Mouse (Mus musculus) induced T-regulatory cell, adult 2 months (primary cell): ENCODE results near the gene Cadps2.
A peak's percentile ranks its signal among the peaks of the same experiment; 100 is the strongest.

Source experiments
- DNase-seq: peaks from one replicate; pipeline ENCODE4 v3.0.0-alpha.2; 2012; ENCODE audit warnings: low read depth

The Cadps2 gene

GRCm38 (mm10) chr6:23360596-23360995 is 478.6 kb downstream of the Cadps2 start:
- DNase-seq = no peak

DNA sequence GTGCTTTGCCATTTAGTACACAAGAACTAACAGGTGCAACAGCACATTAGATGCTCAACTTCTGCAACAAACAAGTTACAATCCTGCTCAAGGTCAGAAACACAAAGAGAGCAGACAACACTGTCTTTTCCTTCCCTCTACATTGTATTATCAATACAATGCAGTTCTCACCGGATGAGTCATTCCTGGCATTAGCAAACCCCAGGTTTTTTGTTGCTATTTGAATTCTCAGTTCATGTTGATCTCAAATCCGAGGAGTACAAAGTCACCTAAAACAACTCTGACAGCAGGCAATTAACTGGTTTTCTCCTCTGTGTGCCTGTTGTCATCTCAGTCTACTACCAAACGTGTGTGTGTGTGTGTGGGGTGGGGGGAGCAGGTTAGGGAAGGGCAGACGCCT is 483.1 kb downstream of the Cadps2 start:
- DNase-seq = no peak

- no peak for DNase-seq
These were observed 485.7 kb downstream of the Cadps2 start for GRCm38 (mm10) chr6:23353480-23353879.

- no peak for DNase-seq
These were observed 501.7 kb downstream of the Cadps2 start for GRCm38 (mm10) chr6:23337411-23338063.

- DNase-seq = no peak
These were observed 524.3 kb downstream of the Cadps2 start for GRCm38 (mm10) chr6:23314945-23315344.

GRCm38 (mm10) chr6:23314291-23314690 is 524.9 kb downstream of the Cadps2 start:
- no peak for DNase-seq

DNA sequence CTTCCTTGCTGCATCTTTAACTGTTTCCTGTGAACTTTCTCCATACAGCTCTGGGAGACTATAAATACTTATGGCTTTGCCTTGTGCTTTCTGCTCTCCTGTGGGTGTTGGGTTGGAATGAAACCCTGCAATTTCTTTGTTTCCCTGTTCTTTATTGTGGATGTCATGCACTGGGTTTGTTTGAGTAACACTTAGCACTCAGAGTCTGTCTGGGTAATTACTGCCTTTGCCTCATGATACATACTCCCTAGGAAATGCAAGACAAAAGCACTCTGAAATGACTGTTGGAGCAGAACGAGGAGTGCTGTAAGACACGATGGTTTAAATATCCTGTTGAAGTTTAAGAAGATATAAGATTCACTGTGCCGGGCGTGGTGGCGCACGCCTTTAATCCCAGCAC is 533.2 kb downstream of the Cadps2 start:
- DNase-seq = no peak

DNA sequence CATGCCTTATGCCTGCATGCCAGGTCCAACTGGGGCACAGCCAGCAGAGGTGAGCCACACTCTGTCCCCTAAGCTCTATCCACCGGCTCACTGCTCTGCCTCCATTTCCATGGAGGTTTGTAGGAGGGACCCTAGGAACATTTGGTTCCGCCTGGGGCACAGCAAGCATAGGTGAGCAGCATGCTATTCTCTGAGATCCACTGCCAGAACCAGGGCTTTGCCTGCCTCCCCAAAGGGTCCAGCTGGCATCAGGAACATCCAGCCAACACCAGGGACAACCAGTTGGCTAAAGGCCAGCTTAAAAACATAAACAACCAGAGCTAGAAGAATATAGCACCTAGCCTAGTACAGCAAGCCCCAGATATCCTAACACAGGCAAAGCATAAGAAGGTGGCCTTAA is 540.6 kb downstream of the Cadps2 start:
- DNase-seq = no peak

DNA sequence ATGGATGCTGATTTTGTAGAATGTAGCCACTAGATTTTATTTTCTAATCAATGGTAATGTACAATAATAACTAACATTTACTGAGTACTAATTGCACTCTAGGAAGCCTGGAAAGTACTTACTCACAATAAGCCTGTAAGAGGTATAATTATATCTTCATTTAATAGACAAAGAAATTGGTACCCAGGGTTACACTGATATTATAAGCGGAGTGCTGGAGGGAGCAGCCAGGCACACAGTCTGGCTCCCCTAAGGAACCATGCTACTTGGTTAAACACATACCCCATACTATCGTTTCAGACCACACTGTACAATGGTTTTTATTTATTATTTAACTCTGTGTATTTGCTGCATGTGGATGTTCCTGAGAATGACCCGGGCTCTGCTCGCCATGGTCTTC is 544.5 kb downstream of the Cadps2 start:
- no peak for DNase-seq

- peak; percentile 0 for DNase-seq
These were observed 550.5 kb downstream of the Cadps2 start for GRCm38 (mm10) chr6:23288752-23289151.

DNA sequence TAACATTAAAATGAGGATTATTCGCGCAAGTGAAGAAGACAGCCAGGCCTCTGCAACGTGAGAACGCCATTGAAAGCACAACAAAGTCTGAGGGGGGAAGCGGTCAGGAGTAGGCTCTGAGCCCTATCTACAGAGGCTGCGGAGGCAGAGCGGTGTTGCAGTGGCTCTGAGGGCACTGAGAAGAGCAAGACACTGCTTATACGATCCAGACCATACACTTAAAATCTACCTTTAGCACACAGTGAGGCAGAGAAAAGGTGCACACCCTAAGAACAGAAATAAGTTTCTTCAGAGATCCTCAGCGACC is 557.8 kb downstream of the Cadps2 start:
- DNase-seq = no peak

DNA sequence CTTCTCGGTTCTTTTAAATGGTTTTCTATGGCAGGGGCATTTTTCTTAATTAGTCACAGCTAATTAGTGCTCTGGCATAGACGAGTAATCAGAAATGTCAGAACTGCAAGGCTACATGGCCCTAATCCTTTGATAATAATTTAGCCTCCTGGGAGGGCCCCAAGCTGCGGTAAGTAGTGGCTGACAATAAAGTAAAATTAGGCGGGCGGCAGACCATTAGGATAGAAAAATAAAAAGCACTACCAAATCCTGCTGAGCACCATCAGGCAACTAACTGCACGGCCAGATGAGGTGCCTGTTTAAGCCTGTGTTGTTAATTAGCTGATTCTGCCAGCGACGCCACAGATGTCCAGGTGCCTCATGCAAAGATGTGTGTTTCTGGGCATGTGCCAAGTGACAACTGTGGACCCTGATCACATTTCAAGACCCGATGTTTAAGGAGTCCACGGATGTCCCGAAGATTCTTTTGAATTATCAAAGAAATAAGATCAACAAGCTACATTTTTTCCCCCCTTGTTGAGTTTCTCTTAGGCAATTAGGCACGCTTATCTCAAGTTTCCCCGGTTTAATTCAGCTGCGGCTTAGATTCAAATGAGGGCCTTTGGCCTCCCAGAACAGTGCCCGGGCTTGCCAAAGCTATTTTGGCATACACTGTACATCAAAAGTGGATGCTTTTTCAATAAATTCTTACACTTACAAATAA is 558.3 kb downstream of the Cadps2 start:
- no peak for DNase-seq

GRCm38 (mm10) chr6:23273483-23273882 is 565.7 kb downstream of the Cadps2 start:
- no peak for DNase-seq

- DNase-seq = no peak
These were observed 566.2 kb downstream of the Cadps2 start for GRCm38 (mm10) chr6:23272979-23273378.

DNA sequence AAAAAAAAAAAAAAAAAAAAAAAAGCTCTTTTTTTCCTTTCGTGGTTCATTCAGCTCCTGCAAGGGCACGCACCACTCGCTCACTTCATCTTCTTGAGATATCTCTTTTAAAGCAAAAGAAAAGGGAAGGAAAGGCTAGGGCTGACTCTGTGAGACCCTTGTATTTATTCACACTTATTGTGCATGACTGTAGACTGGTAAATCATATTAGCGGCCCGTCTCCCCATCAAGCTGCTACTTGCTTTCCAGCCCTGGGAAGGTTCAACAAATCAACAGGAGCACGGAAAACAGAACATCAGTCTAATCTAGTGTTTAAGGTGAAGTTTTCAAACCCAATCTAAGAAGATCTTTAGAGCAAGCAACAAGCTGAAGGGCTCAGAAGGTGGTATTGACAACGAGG is 566.7 kb downstream of the Cadps2 start:
- DNase-seq = no peak

DNA sequence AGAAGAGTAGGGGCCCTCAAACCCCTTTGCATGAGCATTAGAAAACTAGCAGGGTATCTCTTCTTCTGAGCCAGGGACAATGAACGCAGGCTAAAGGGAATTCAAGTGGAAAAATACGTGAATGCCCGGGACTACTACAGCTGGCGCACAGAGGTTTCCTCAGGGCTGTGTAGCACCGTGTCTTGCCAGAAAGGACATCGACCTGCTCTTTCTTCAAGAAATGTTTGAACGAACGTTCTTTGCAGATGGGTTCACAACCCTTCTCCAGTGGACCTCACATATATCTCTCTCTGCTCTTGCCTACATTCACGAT is 578.5 kb downstream of the Cadps2 start:
- no peak for DNase-seq

DNA sequence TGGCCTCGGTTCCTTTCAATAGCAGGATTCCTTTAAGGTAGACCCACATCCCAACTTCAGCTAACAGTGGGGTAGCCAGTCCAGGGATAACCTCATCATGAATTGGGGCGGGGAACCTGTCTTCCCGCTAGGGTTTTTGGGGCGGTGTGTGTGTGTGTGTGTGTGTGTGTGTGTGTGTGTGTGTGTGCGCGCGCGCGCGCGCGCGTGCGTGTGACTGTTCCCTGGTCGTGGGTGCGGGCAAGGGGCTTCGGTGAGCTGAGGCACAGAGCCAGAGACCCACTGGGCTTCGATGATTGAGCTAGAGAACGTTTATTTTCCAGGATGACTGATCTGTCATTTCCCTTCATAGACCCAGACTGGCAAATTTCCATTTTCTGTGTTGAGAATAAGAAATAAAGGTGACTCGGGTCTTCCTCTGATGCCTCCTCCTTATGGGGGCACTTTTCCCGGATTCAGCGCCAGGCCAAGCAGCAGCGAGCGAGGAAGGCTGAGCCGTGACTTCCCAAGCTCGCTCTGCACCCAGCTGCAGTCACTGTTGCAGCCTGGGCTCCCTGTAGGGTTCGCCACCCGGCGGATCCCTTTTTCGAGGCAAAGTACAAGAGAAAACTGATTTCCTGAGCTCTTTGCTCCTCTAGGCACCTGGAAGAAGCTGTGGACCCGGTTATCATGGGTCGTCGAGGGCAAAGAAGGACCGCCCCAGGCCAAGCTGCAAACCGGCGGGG is 579.0 kb downstream of the Cadps2 start:
- no peak for DNase-seq

DNA sequence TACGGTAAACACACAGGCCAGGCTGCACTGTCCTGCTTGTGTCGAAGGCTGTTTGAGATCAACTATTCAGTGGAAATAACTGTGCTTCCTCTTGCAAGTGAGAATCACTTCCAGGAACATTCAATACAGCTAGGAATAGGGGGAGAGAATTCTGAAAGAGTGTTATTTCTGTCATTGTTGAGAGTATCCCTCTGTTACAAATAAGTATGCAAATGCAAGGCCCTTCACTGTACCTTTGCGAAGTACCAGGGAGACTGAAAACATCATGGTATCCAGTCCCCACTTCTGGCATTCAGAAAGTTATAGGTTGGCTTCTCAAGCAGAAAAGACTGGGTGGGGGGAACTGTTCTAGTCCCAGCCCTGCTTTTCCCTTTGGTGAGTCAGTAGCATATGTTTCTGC is 581.2 kb downstream of the Cadps2 start:
- DNase-seq = no peak

DNA sequence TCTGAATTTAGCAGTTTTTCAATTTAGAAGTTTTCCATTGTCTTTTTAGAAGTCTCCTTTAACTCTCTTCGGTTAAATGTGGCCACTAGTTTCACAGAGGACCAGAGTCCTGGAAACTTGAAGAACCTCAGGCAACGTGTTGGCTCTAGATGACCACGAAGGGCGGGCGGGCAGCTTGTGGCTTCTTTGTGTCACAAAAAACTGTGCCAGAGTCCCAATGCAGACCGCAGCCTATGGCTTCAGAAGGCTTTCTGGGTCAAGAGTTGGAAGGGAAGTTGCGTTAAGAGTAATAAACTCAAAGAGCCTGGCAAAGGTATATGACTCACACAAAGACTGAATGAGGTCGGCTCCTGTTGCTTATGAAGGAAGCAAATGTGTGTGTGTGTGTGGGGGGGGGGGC is 584.1 kb downstream of the Cadps2 start:
- DNase-seq = no peak

DNA sequence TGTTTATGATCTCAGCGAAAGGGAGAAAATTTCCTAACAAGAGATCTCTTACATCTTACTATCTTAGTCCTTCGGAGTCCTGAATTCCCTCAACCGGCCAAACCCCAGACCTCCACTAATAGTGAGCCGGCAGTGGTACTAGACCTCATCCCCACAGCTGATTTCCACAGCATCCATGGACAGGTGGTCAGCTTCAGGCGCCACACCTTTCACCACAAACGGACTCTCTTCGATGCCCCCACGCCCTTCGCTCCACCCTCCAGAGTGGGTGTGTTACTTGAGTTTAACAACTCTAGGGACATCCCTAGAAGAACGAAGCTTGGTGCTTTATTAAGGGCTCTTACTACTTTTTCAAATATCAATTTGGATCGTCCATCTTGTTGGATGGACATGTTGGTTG is 584.6 kb downstream of the Cadps2 start:
- no peak for DNase-seq

DNA sequence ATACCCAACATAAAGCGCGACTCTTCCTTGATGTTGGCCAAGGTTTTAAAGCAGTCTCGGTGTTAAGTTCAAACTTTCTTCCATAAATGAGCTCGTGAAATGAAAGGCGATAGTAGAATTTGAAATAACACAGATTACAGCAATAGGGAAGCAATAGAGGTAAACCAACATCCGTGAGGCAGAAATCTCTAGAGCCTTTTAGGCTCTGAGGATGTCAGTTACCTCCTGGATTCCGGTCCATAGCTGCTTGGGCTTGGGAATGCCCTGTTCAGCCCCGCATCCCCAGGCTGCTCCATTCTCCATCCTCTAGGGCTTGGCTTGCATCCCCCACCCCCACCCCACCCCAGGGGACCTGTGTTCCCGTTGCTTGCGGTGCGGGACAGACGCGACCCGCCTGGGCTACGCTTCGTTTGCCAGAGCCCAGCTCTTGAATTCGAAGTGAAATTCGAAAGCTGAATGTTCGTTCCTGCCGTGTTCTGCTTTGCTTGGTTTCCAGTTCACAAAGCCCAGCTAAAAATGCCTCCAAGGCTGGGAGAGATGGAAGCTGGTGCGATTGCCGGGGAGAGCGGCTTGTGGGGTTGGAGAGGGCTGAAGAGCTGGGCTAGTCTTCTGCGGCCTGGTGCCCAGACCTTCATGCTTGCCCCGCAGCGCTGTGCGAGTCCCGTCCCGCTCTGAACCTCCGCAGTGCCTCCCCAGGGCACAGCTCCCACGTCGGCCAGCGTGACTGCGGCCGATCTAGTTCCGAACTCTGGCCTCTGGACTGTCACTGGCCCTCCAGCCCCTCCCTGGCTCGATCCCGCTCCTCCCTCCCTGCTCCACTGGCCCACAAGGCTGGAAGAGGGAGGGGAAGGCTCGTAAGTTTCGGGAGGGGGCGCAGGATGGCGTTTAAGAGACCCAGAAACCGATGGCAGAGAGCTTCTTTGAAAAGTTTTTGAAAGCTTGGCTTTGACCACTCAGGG is 585.6 kb downstream of the Cadps2 start:
- no peak for DNase-seq
